Mouse (Mus musculus) forebrain, embryonic 11.5 days (tissue): ENCODE results near the gene Bcas3. TPM values are rescaled to one million over a fixed set of nuclear protein-coding genes. Genes with fewer than 3 reads are reported as not detected.

Source experiments
- ATAC-seq: fragments of 200-750 bp; cut with Nextera tagmentation; replicated peaks from 2 replicates; pipeline ENCODE4 v1.8.0; 2017; ENCODE audit warnings: moderate TSS enrichment; ENCODE audit not compliant: low FRiP score
- DNase-seq: peaks from one replicate; pipeline ENCODE4 v3.0.0-alpha.2; 2017; ENCODE audit warnings: low spot score
- H3K27ac ChIP-seq: fragments of 300-500 bp; sonication (generic); 2 replicates; pipeline ENCODE4 v1.5.1; 2014; ENCODE audit warnings: low read depth, low read length
- H3K27me3 ChIP-seq: fragments of 300-500 bp; sonication (generic); 2 replicates; pipeline ENCODE4 v1.6.1; 2014; ENCODE audit warnings: mild to moderate bottlenecking, low read length, mixed read lengths; ENCODE audit not compliant: control insufficient read depth, insufficient read depth
- H3K36me3 ChIP-seq: fragments of 300-500 bp; sonication (generic); 2 replicates; pipeline ENCODE4 v1.6.1; 2014; ENCODE audit warnings: mild to moderate bottlenecking, low read length, moderate library complexity, mixed read lengths; ENCODE audit not compliant: control insufficient read depth, insufficient read depth
- H3K4me1 ChIP-seq: fragments of 300-500 bp; sonication (generic); replicated peaks from 2 replicates; pipeline ENCODE4 v1.6.1; 2014; ENCODE audit warnings: low read length, mixed read lengths; ENCODE audit not compliant: control insufficient read depth, insufficient read depth
- H3K4me2 ChIP-seq: fragments of 300-500 bp; sonication (generic); 2 replicates; pipeline ENCODE4 v1.6.1; 2014; ENCODE audit warnings: low read depth, mild to moderate bottlenecking, low read length, moderate library complexity, mixed read lengths; ENCODE audit not compliant: severe bottlenecking
- H3K4me3 ChIP-seq: fragments of 300-500 bp; sonication (generic); 2 replicates; pipeline ENCODE4 v1.5.1; 2014; ENCODE audit warnings: low read depth, low read length
- H3K9ac ChIP-seq: fragments of 300-500 bp; sonication (generic); 2 replicates; pipeline ENCODE4 v1.6.1; 2014; ENCODE audit warnings: low read length
- H3K9me3 ChIP-seq: fragments of 300-500 bp; sonication (generic); 2 replicates; pipeline ENCODE4 v1.6.1; 2016; ENCODE audit warnings: low read length, mixed read lengths; ENCODE audit not compliant: control insufficient read depth
- WGBS: fragments of 180-500 bp; shearing (Covaris S2); extraction: QIAGEN DNeasy Blood & Tissue Kit; methylation state at CpG from one replicate; pipeline ENCODE4 v1.1.7; 2014; 5-methylcytosine and 5-hydroxymethylcytosine counted together
- polyA plus RNA-seq: library from polyadenylated mRNA; unstranded; fragments of >200 nt; fragmentation: Nextera tagmentation; extraction: Ambion mirVana; gene quantifications from 2 replicates; pipeline ENCODE4 v1.2.1, GENCODE M21; 2014

Bcas3 gene
- polyA plus RNA-seq, 1 experiment from 2014 or later = 17.9 TPM

GRCm38 (mm10) chr11:85755503-85756044, 402.6 kb downstream of the Bcas3 start:
- Histone ChIP-seq H3K27ac (no peak overlapping the region), H3K4me3 (no peak overlapping the region)
- WGBS = 80% methylated on average over 2 of the region's 2 CpGs

DNA sequence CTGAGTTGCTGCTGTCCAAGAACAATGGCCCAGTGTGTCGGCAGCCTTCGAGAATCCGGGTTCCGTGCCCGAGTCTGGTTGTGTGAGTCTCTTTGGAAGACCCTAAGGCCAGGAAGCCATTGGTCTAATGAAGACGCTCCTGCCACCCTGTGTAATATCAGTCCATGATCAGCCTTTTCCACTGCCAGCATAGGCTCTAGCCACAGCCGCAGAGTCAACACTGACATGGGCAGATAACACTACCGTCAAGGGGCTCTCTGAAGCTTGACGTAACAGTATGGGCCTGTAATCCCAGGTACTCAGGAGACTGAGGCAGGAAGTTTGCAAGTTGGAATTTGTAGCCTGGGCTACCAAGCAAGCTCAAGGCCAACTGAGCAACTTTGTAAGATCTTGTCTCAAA, 405.9 kb downstream of the Bcas3 start:
- no peak for ATAC-seq
- DNase-seq = no peak
- H3K4me3 ChIP-seq = no peak overlapping the region
- H3K27me3 ChIP-seq = no peaks in the 10 kb centered on the region
- no peak overlapping the region for H3K9ac ChIP-seq
- no peak overlapping the region for H3K27ac ChIP-seq
- no peaks in the 10 kb centered on the region for H3K36me3 ChIP-seq
- H3K4me2 ChIP-seq = no peak overlapping the region
- 81% methylated on average over 9 of the region's 9 CpGs for WGBS
- H3K9me3 ChIP-seq = no peaks in the 10 kb centered on the region
- H3K4me1 ChIP-seq = peaks cover 8% of the 10 kb centered on the region; the same call in 1 of the 2 replicates

More at GRCm38 (mm10) chr11:85755503-85756044, 402.6 kb downstream of the Bcas3 start:
- H3K9ac ChIP-seq = no peak overlapping the region
- H3K4me1 ChIP-seq = peaks cover 4% of the 10 kb centered on the region; the same call in 1 of the 2 replicates
- no peaks in the 10 kb centered on the region for H3K27me3 ChIP-seq
- no peak for ATAC-seq
- H3K36me3 ChIP-seq = no peaks in the 10 kb centered on the region
- H3K9me3 ChIP-seq = no peaks in the 10 kb centered on the region
- no peak for DNase-seq
- no peak overlapping the region for H3K4me2 ChIP-seq

GRCm38 (mm10) chr11:85759634-85760439, 406.9 kb downstream of the Bcas3 start:
- Histone ChIP-seq H3K36me3 (no peaks in the 10 kb centered on the region), H3K4me3 (no peak overlapping the region), H3K9ac (no peak overlapping the region), H3K9me3 (no peaks in the 10 kb centered on the region), H3K4me1 (peaks cover 8% of the 10 kb centered on the region; the same call in 1 of the 2 replicates), H3K4me2 (no peak overlapping the region), H3K27me3 (no peaks in the 10 kb centered on the region), H3K27ac (no peak overlapping the region)
- 61% methylated on average over 14 of the region's 14 CpGs for WGBS
- DNase-seq = no peak
- no peak for ATAC-seq

DNA sequence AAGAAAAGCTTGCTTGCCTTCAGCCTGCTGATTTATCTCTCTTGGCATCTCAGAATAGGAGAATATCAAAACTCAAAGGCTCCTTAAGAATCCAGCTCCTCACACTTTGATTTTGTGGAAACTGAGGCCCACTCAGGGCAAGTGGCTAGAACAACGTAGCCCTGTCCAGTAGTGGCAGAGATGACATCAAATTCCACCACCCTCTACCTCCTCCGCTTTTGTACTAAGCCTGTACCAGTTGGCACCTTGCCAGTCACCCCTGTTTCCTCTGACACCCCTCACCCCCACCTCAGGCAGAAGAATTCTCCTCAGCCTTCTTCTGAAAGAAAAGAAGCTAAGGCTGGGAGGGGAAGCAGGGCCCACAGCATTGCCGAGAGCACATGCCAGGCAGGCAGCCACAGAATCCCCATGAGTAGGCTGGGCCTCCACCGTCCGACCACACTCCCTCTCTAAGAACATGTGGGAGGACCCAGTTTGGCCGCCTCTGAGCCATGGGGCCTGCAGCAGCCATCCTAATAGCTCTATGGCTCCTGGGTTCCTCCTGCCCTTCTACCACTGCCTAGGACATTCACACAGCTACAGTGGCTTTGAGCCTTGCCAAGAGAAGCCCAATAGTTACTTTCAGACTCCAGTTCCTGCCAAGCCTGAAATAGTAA, 407.6 kb downstream of the Bcas3 start:
- no peak overlapping the region for H3K4me3 ChIP-seq
- no peaks in the 10 kb centered on the region for H3K9me3 ChIP-seq
- 54% methylated on average over 6 of the region's 6 CpGs for WGBS
- no peak for DNase-seq
- H3K4me2 ChIP-seq = no peak overlapping the region
- no peaks in the 10 kb centered on the region for H3K36me3 ChIP-seq
- H3K9ac ChIP-seq = no peak overlapping the region
- no peak for ATAC-seq
- no peak overlapping the region for H3K27ac ChIP-seq
- peaks cover 8% of the 10 kb centered on the region; the same call in 1 of the 2 replicates for H3K4me1 ChIP-seq
- peaks cover under 1% of the 10 kb centered on the region for H3K27me3 ChIP-seq

- H3K36me3 ChIP-seq = no peaks in the 10 kb centered on the region
- no peak overlapping the region for H3K4me3 ChIP-seq
- no peak for ATAC-seq
- H3K9ac ChIP-seq = no peak overlapping the region
- no peak overlapping the region for H3K4me2 ChIP-seq
- WGBS = 88% methylated on average over 3 of the region's 3 CpGs
- no peak for DNase-seq
- peaks cover 8% of the 10 kb centered on the region; the same call in 1 of the 2 replicates for H3K4me1 ChIP-seq
- no peak overlapping the region for H3K27ac ChIP-seq
- no peaks in the 10 kb centered on the region for H3K9me3 ChIP-seq
- peaks cover 3% of the 10 kb centered on the region for H3K27me3 ChIP-seq
These were observed 408.2 kb downstream of the Bcas3 start for GRCm38 (mm10) chr11:85761170-85761569.

DNA sequence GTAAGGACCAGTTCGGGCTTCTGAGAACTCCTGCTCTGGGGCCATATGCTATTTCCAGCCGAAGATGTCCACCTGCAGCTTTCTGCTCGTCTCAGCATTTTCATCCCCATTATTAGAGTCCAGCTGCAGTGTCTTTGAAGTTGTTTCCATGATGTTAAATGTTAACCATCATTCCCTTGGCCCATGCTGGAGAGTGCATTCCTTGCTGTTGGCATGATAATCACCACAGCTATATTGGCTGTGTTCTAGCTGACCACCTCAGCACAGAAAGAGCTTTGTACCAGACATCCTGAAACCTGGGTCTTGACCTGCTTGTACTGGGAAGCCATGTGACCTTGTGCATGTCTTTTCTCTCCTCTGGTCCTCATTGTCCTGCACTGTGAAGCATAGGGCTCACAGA, 410.7 kb downstream of the Bcas3 start:
- Histone ChIP-seq H3K4me2 (no peak overlapping the region), H3K4me1 (peaks cover 11% of the 10 kb centered on the region; the same call in 1 of the 2 replicates), H3K27me3 (peaks cover 7% of the 10 kb centered on the region), H3K4me3 (no peak overlapping the region), H3K9ac (no peak overlapping the region), H3K9me3 (no peaks in the 10 kb centered on the region), H3K27ac (no peak overlapping the region), H3K36me3 (no peaks in the 10 kb centered on the region)
- WGBS = 91% methylated on average over 3 of the region's 3 CpGs
- ATAC-seq (no peak), DNase-seq (no peak)

DNA sequence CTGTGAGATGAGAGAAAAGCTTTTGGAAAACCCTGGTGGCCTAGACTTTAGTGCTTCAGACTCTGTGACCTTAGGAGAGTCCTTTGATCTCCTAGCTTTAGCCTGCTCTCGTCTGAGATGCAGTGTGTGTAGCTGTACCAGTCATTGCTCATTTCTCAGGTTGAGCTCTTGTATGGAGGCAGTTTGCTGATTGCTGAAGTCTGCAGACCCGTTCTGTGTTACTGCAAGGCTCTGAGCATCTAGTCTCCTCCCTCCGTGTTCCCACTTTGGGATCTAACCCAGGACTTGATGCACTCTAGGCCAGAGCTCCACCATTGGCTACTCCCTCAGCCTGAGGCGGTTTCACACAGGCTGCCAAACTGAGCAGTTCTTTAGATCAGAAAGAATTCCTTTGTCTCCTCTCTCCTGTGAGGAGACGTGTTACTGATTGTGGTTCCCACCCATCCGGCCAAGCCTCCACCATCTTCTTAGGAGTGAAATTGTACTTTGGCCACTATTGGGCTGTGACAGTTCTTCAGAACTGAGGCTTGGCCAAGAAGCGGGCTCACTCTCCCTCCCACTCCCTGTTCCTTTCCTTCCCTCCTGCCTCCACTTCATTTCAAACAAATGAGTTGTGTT, 413.2 kb downstream of the Bcas3 start:
- no peak overlapping the region; the same call in 1 of the 2 replicates for H3K4me2 ChIP-seq
- ATAC-seq = peak; percentile 60; the same call in 1 of the 2 replicates
- no peak overlapping the region for H3K9ac ChIP-seq
- peaks cover 3% of the 10 kb centered on the region; the same call in 1 of the 2 replicates for H3K4me1 ChIP-seq
- H3K9me3 ChIP-seq = no peaks in the 10 kb centered on the region
- 8% methylated on average over 7 of the region's 7 CpGs for WGBS
- peaks cover 9% of the 10 kb centered on the region for H3K27me3 ChIP-seq
- peak; percentile 63 for DNase-seq
- no peak overlapping the region for H3K4me3 ChIP-seq
- no peaks in the 10 kb centered on the region for H3K36me3 ChIP-seq
- no peak overlapping the region for H3K27ac ChIP-seq

- no peak overlapping the region for H3K9ac ChIP-seq
- no peak overlapping the region; the same call in 1 of the 2 replicates for H3K4me2 ChIP-seq
- peaks cover 3% of the 10 kb centered on the region; the same call in 1 of the 2 replicates for H3K4me1 ChIP-seq
- H3K36me3 ChIP-seq = no peaks in the 10 kb centered on the region
- DNase-seq (no peak), ATAC-seq (no peak)
- H3K9me3 ChIP-seq = no peaks in the 10 kb centered on the region
- H3K4me3 ChIP-seq = no peak overlapping the region
- H3K27me3 ChIP-seq = peaks cover 9% of the 10 kb centered on the region
- WGBS = 19% methylated on average over 6 of the region's 6 CpGs
- H3K27ac ChIP-seq = no peak overlapping the region
These were observed 413.8 kb downstream of the Bcas3 start for GRCm38 (mm10) chr11:85766811-85767210.
